In genomic region chr9:111272996-111273785, GRCm38 (mm10) we compare ENCODE assay signal across 8 mouse cellular contexts. TPM values are rescaled to one million over a fixed set of nuclear protein-coding genes. Genes with fewer than 3 reads are reported as not detected.
A peak's percentile ranks its signal among the peaks of the same experiment; 100 is the strongest.
DNase-seq lines count a peak whose midpoint lies in the region; ATAC-seq lines count a peak whose summit lies in the region.

No protein-coding gene starts in this region.

- peaks cover 42% of the 10 kb centered on the region for H3K4me1 ChIP-seq in lung, embryonic 15.5 days
- H3K4me1 ChIP-seq in forebrain, embryonic 10.5 days = peaks cover 57% of the 10 kb centered on the region
- H3K4me1 ChIP-seq in liver, embryonic 12.5 days = peaks cover 61% of the 10 kb centered on the region

- peaks cover 16% of the 10 kb centered on the region for H3K36me3 ChIP-seq in lung, embryonic 15.5 days
- peaks cover 51% of the 10 kb centered on the region for H3K36me3 ChIP-seq in forebrain, embryonic 10.5 days (replicated peaks)
- peaks cover 36% of the 10 kb centered on the region for H3K36me3 ChIP-seq in liver, embryonic 12.5 days

- peak overlapping the region; percentile 86; the same call in 1 of the 2 replicates for H3K9ac ChIP-seq in lung, embryonic 15.5 days
- H3K9ac ChIP-seq in liver, embryonic 12.5 days = peak overlapping the region; percentile 97

- no peak for ATAC-seq in lung, embryonic 15.5 days (ENCODE audit: borderline replicate concordance, extremely low read depth, low FRiP score, low TSS enrichment)
- ATAC-seq in liver, embryonic 12.5 days = no peak

- H3K9me3 ChIP-seq in lung, embryonic 15.5 days = no peaks in the 10 kb centered on the region
- H3K9me3 ChIP-seq in forebrain, embryonic 10.5 days = no peaks in the 10 kb centered on the region
- no peaks in the 10 kb centered on the region for H3K9me3 ChIP-seq in liver, embryonic 12.5 days (replicated peaks)

- no peak for DNase-seq in lung, postnatal 14 days
- no peak for DNase-seq in forebrain, embryonic 10.5 days (ENCODE audit: extremely low spot score, low spot score)
- DNase-seq in thymus, postnatal 14 days = peak; percentile 38
- DNase-seq in frontal cortex, postnatal 36 days (ENCODE audit: low spot score in 2 of 2) = no peak
- no peak for DNase-seq in frontal cortex, postnatal 10 days (ENCODE audit: low spot score in 2 of 2)
- no peak for DNase-seq in lung, postnatal 4 days

- H3K27me3 ChIP-seq in lung, embryonic 15.5 days = no peaks in the 10 kb centered on the region
- no peaks in the 10 kb centered on the region for H3K27me3 ChIP-seq in forebrain, embryonic 10.5 days (ENCODE audit: poor library complexity, severe bottlenecking)
- no peaks in the 10 kb centered on the region for H3K27me3 ChIP-seq in liver, embryonic 12.5 days (replicated peaks)

- no peak overlapping the region for H3K27ac ChIP-seq in lung, embryonic 15.5 days
- H3K27ac ChIP-seq in forebrain, embryonic 10.5 days = peak overlapping the region; percentile 96; the same call in 1 of the 2 replicates
- peak overlapping the region; percentile 99 for H3K27ac ChIP-seq in liver, embryonic 12.5 days

- H3K4me3 ChIP-seq in lung, embryonic 15.5 days = peak overlapping the region; percentile 79
- H3K4me3 ChIP-seq in forebrain, embryonic 10.5 days = peak overlapping the region; percentile 85
- H3K4me3 ChIP-seq in liver, embryonic 12.5 days = peak overlapping the region; percentile 92

- 53% methylated on average over 15 of the region's 15 CpGs for WGBS in lung, embryonic 15.5 days
- 84% methylated on average over 15 of the region's 15 CpGs for WGBS in forebrain, embryonic 10.5 days
- 63% methylated on average over 15 of the region's 15 CpGs for WGBS in liver, embryonic 12.5 days (ENCODE audit: insufficient replicate concordance)

- peak overlapping the region; percentile 65 for H3K4me2 ChIP-seq in lung, embryonic 15.5 days
- peak overlapping the region; percentile 89 for H3K4me2 ChIP-seq in liver, embryonic 12.5 days

RNA-seq across cellular contexts. Expression of gene Epm2aip1, which starts 1.5 kb away (rescaled TPM):
- polyA plus RNA-seq in lung, embryonic 15.5 days (2015; fragmentation: Nextera tagmentation; extraction: Ambion mirVana) = 22.4 and 24.6 TPM in 2 replicates
- polyA plus RNA-seq in forebrain, embryonic 10.5 days (2016; fragmentation: Nextera tagmentation; extraction: Ambion mirVana) = 28.0 and 29.7 TPM in 2 replicates
- 11.2 and 11.7 TPM in 2 replicates for polyA plus RNA-seq in liver, embryonic 12.5 days (2016; fragmentation: Nextera tagmentation; extraction: Ambion mirVana)

RNA-seq across cellular contexts. Expression of gene Mlh1, which starts 1.6 kb away (rescaled TPM):
- 37.8 and 38.8 TPM in 2 replicates for polyA plus RNA-seq in lung, embryonic 15.5 days (2015; fragmentation: Nextera tagmentation; extraction: Ambion mirVana)
- 57.8 and 58.3 TPM in 2 replicates for polyA plus RNA-seq in forebrain, embryonic 10.5 days (2016; fragmentation: Nextera tagmentation; extraction: Ambion mirVana)
- polyA plus RNA-seq in liver, embryonic 12.5 days (2016; fragmentation: Nextera tagmentation; extraction: Ambion mirVana) = 33.6 and 35.8 TPM in 2 replicates

RNA-seq across cellular contexts. Expression of gene Trank1, which starts 38.3 kb away (rescaled TPM):
- 0.07 and 0.26 TPM in 2 replicates for polyA plus RNA-seq in lung, embryonic 15.5 days (2015; fragmentation: Nextera tagmentation; extraction: Ambion mirVana)
- polyA plus RNA-seq in forebrain, embryonic 10.5 days (2016; fragmentation: Nextera tagmentation; extraction: Ambion mirVana) = 0.15 and 0.20 TPM in 2 replicates
- polyA plus RNA-seq in liver, embryonic 12.5 days (2016; fragmentation: Nextera tagmentation; extraction: Ambion mirVana) = not detected in 2 replicates
